30 mouse cellular contexts compared by ENCODE assay signal in the genomic region with DNA sequence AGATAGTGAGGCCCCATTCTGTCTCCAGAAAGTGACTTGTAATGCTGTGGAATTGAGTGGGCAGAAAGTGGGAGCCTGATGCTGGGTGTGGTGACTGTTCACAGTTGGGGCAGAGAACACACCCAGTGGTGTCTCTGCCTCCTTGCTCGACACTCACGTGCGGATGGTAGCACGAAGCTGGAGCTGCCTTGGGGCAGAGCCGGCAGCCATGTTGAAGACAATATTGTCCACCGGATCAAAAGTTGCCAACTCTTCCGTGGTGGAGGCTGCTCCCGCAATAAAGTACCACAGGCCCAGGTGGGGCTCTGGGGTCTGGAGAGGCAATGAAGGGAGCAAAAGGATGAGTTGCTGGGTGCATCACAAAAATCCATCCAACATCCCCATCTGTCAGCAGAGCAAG. TPM values are rescaled to one million over a fixed set of nuclear protein-coding genes. Genes with fewer than 3 reads are reported as not detected.
DNase-seq lines count a peak whose midpoint lies in the region; ATAC-seq and TF ChIP-seq lines count a peak whose summit lies in the region.
"Had no signal": no experiment of that assay in that cellular context is flagged by ENCODE, and none has a peak within 500 bp of the region (broad histone marks: within the 10 kb centered on the region; RNA-seq: fewer than 3 reads in every experiment).

No protein-coding gene starts in this region.

- ATAC-seq in kidney, postnatal 0 days (replicated peaks; ENCODE audit: low FRiP score, low read depth): no peak
- no peak for ATAC-seq in liver, embryonic 12.5 days
- no peak for ATAC-seq in liver, postnatal 0 days
- ATAC-seq: forebrain, embryonic 13.5 days; inflammation-experienced regulatory T-cells, adult 6 months; midbrain, embryonic 15.5 days; Patski had no signal

- peak; percentile 90 for DNase-seq in heart, adult 11 months
- no peak for DNase-seq in heart, adult 8-10 months (ENCODE audit: low spot score)
- no peak for DNase-seq in kidney, postnatal 0 days (ENCODE audit: low spot score)
- no peak for DNase-seq in kidney, postnatal 25 days
- DNase-seq in liver, postnatal 0 days: no peak
- DNase-seq in thymus, postnatal 0 days (ENCODE audit: low spot score): no peak
- DNase-seq in gastrocnemius, adult 18-20 months (ENCODE audit: low spot score): no peak
- DNase-seq: adrenal gland, postnatal 10 days; cerebellum, adult 11 months; cerebellum, postnatal 10 days; gastrocnemius, postnatal 25 days; heart, adult 18-20 months; heart, postnatal 4 days; layer of hippocampus, postnatal 36 days; right cerebral cortex, postnatal 25 days; thymus, postnatal 14 days had no signal

- no peak overlapping the region for H3K4me3 ChIP-seq in kidney, postnatal 0 days (replicated peaks; ENCODE audit: low read depth, low read length)
- H3K4me3 ChIP-seq in liver, embryonic 12.5 days: peak overlapping the region; percentile 41
- H3K4me3 ChIP-seq in liver, postnatal 0 days (ENCODE audit: low read depth, low read length): peak overlapping the region; percentile 36
- H3K4me3 ChIP-seq: forebrain, embryonic 13.5 days; heart, embryonic 12.5 days; hindbrain, embryonic 15.5 days; limb, embryonic 10.5 days; limb, embryonic 15.5 days; midbrain, embryonic 15.5 days; stomach, embryonic 15.5 days had no signal

- 92% methylated on average over 8 of the region's 8 CpGs for WGBS in kidney, postnatal 0 days
- 71% methylated on average over 8 of the region's 8 CpGs for WGBS in liver, embryonic 12.5 days (ENCODE audit: insufficient replicate concordance)
- 62% methylated on average over 8 of the region's 8 CpGs for WGBS in liver, postnatal 0 days (ENCODE audit: insufficient replicate concordance)

- no peak overlapping the region for H3K4me2 ChIP-seq in kidney, postnatal 0 days (ENCODE audit: low read length)
- H3K4me2 ChIP-seq in liver, embryonic 12.5 days: peak overlapping the region; percentile 47
- H3K4me2 ChIP-seq in liver, postnatal 0 days (ENCODE audit: low read depth, low read length): peak overlapping the region; percentile 64
- H3K4me2 ChIP-seq: forebrain, embryonic 13.5 days; heart, embryonic 12.5 days; hindbrain, embryonic 15.5 days; limb, embryonic 15.5 days; midbrain, embryonic 15.5 days; stomach, embryonic 15.5 days had no signal

- TF ChIP-seq EP300 in liver, postnatal 0 days (IDR thresholded peaks at IDR 0.05; ENCODE audit: low read depth): no peak

- no peak overlapping the region for H3K9ac ChIP-seq in kidney, postnatal 0 days (ENCODE audit: low read depth, low read length)
- peak overlapping the region; percentile 9; the same call in 1 of the 2 replicates for H3K9ac ChIP-seq in liver, embryonic 12.5 days
- H3K9ac ChIP-seq in liver, postnatal 0 days (replicated peaks): peak overlapping the region; percentile 46; the same call in 1 of the 2 replicates
- H3K9ac ChIP-seq: forebrain, embryonic 13.5 days; heart, embryonic 12.5 days; hindbrain, embryonic 15.5 days; limb, embryonic 15.5 days; midbrain, embryonic 15.5 days; stomach, embryonic 15.5 days had no signal

- H3K9me3 ChIP-seq in kidney, postnatal 0 days (replicated peaks; ENCODE audit: low read length): no peaks in the 10 kb centered on the region
- no peaks in the 10 kb centered on the region for H3K9me3 ChIP-seq in liver, embryonic 12.5 days (replicated peaks)
- H3K9me3 ChIP-seq in liver, postnatal 0 days (ENCODE audit: low read length): no peaks in the 10 kb centered on the region
- H3K9me3 ChIP-seq: forebrain, embryonic 13.5 days; heart, embryonic 12.5 days; hindbrain, embryonic 15.5 days; limb, embryonic 10.5 days; limb, embryonic 15.5 days; midbrain, embryonic 10.5 days; midbrain, embryonic 15.5 days; stomach, embryonic 15.5 days had no signal

- no peaks in the 10 kb centered on the region for H3K27me3 ChIP-seq in kidney, postnatal 0 days (ENCODE audit: insufficient read depth, low read length)
- no peaks in the 10 kb centered on the region for H3K27me3 ChIP-seq in liver, embryonic 12.5 days (replicated peaks)
- H3K27me3 ChIP-seq in liver, postnatal 0 days (ENCODE audit: insufficient read depth, low read length): no peaks in the 10 kb centered on the region
- H3K27me3 ChIP-seq: forebrain, embryonic 13.5 days; heart, embryonic 12.5 days; hindbrain, embryonic 15.5 days; limb, embryonic 15.5 days; midbrain, embryonic 15.5 days; Patski; stomach, embryonic 15.5 days had no signal

- peaks cover 15% of the 10 kb centered on the region for H3K4me1 ChIP-seq in kidney, postnatal 0 days (replicated peaks; ENCODE audit: insufficient read depth, low read length)
- peaks cover 39% of the 10 kb centered on the region for H3K4me1 ChIP-seq in liver, embryonic 12.5 days
- peaks cover 20% of the 10 kb centered on the region for H3K4me1 ChIP-seq in liver, postnatal 0 days (ENCODE audit: insufficient read depth)

- TF ChIP-seq CTCF in kidney, postnatal 0 days (IDR thresholded peaks at IDR 0.05; ENCODE audit: low read depth): no peak
- TF ChIP-seq CTCF in liver, postnatal 0 days (IDR thresholded peaks at IDR 0.05; ENCODE audit: low read depth): no peak

- peak overlapping the region; percentile 31 for H3K27ac ChIP-seq in kidney, postnatal 0 days
- peak overlapping the region; percentile 39 for H3K27ac ChIP-seq in liver, embryonic 12.5 days
- H3K27ac ChIP-seq in liver, postnatal 0 days (ENCODE audit: low read depth): peak overlapping the region; percentile 66
- H3K27ac ChIP-seq: forebrain, embryonic 13.5 days; hindbrain, embryonic 15.5 days; limb, embryonic 10.5 days; limb, embryonic 15.5 days; macrophage; midbrain, embryonic 10.5 days; midbrain, embryonic 15.5 days; stomach, embryonic 15.5 days had no signal

- H3K36me3 ChIP-seq in kidney, postnatal 0 days (ENCODE audit: insufficient read depth, low read length): peaks cover 11% of the 10 kb centered on the region; the same call in 1 of the 2 replicates
- peaks cover 34% of the 10 kb centered on the region for H3K36me3 ChIP-seq in liver, embryonic 12.5 days
- peaks cover 15% of the 10 kb centered on the region for H3K36me3 ChIP-seq in liver, postnatal 0 days (replicated peaks; ENCODE audit: insufficient read depth, low read length)
- H3K36me3 ChIP-seq: midbrain, embryonic 15.5 days had no signal

RNA-seq across cellular contexts. Expression of gene Apom, which starts 0.8 kb away (rescaled TPM):
- total RNA-seq in heart, adult 8-10 months (2022): under 1 TPM in 1 of 4 experiments, not detected in 3; 0.26 TPM
- polyA plus RNA-seq in kidney, postnatal 0 days (2015; fragmentation: Nextera tagmentation; extraction: Ambion mirVana): 59.6 and 64.2 TPM in 2 replicates
- 482 and 508 TPM in 2 replicates for polyA plus RNA-seq in liver, embryonic 12.5 days (2016; fragmentation: Nextera tagmentation; extraction: Ambion mirVana)
- polyA plus RNA-seq in liver, postnatal 0 days (2015; fragmentation: Nextera tagmentation; extraction: Ambion mirVana): 1,209 and 1,216 TPM in 2 replicates
- 0.18 and 0.21 TPM in 2 replicates for polyA plus RNA-seq in thymus, postnatal 0 days (2015; fragmentation: Nextera tagmentation; extraction: Ambion mirVana)
- not detected for total RNA-seq in gastrocnemius, adult 18-20 months (2021)
- total RNA-seq: common myeloid progenitor, adult 5-6 weeks; gastrocnemius, postnatal 25 days; heart, adult 18-20 months; heart, postnatal 4 days; layer of hippocampus, postnatal 36 days had no signal
- polyA plus RNA-seq: embryonic facial prominence, embryonic 14.5 days; inflammation-experienced regulatory T-cells, adult 6 months; macrophage had no signal

RNA-seq across cellular contexts. Expression of gene Bag6, which starts 3.9 kb away (rescaled TPM):
- 100 to 1,000 TPM; 233 to 266 (median 242) TPM for total RNA-seq in heart, adult 8-10 months (2022)
- 46.0 and 50.2 TPM in 2 replicates for polyA plus RNA-seq in kidney, postnatal 0 days (2015; fragmentation: Nextera tagmentation; extraction: Ambion mirVana)
- 29.1 and 35.5 TPM in 2 replicates for polyA plus RNA-seq in liver, embryonic 12.5 days (2016; fragmentation: Nextera tagmentation; extraction: Ambion mirVana)
- 16.5 and 19.7 TPM in 2 replicates for polyA plus RNA-seq in liver, postnatal 0 days (2015; fragmentation: Nextera tagmentation; extraction: Ambion mirVana)
- polyA plus RNA-seq in thymus, postnatal 0 days (2015; fragmentation: Nextera tagmentation; extraction: Ambion mirVana): 42.3 and 48.0 TPM in 2 replicates
- total RNA-seq in gastrocnemius, adult 18-20 months (2021): 100 to 1,000 TPM; 233 to 265 TPM

RNA-seq across cellular contexts. Expression of gene D17H6S53E, which starts 4.9 kb away (rescaled TPM):
- total RNA-seq in heart, adult 8-10 months (2022): 10 to 100 TPM; 27.8 to 33.4 (median 30.3) TPM
- polyA plus RNA-seq in kidney, postnatal 0 days (2015; fragmentation: Nextera tagmentation; extraction: Ambion mirVana): 10.5 and 11.9 TPM in 2 replicates
- 3.7 and 4.3 TPM in 2 replicates for polyA plus RNA-seq in liver, embryonic 12.5 days (2016; fragmentation: Nextera tagmentation; extraction: Ambion mirVana)
- 4.4 and 4.8 TPM in 2 replicates for polyA plus RNA-seq in liver, postnatal 0 days (2015; fragmentation: Nextera tagmentation; extraction: Ambion mirVana)
- polyA plus RNA-seq in thymus, postnatal 0 days (2015; fragmentation: Nextera tagmentation; extraction: Ambion mirVana): 11.2 and 14.7 TPM in 2 replicates
- 10 to 100 TPM; 12.6 to 16.6 TPM for total RNA-seq in gastrocnemius, adult 18-20 months (2021)

RNA-seq across cellular contexts. Expression of gene Csnk2b, which starts 9.2 kb away (rescaled TPM):
- total RNA-seq in heart, adult 8-10 months (2022): 100 to 1,000 TPM; 152 to 184 (median 155) TPM
- polyA plus RNA-seq in kidney, postnatal 0 days (2015; fragmentation: Nextera tagmentation; extraction: Ambion mirVana): 300 and 312 TPM in 2 replicates
- polyA plus RNA-seq in liver, embryonic 12.5 days (2016; fragmentation: Nextera tagmentation; extraction: Ambion mirVana): 187 and 192 TPM in 2 replicates
- polyA plus RNA-seq in liver, postnatal 0 days (2015; fragmentation: Nextera tagmentation; extraction: Ambion mirVana): 120 and 131 TPM in 2 replicates
- 348 and 353 TPM in 2 replicates for polyA plus RNA-seq in thymus, postnatal 0 days (2015; fragmentation: Nextera tagmentation; extraction: Ambion mirVana)
- 100 to 1,000 TPM; 176 to 183 TPM for total RNA-seq in gastrocnemius, adult 18-20 months (2021)

RNA-seq across cellular contexts. Expression of gene Gpank1, which starts 9.8 kb away (rescaled TPM):
- total RNA-seq in heart, adult 8-10 months (2022): 10 to 100 TPM in 1 of 4 experiments, 1 to 10 TPM in 3; 6.6 to 10.2 (median 8.2) TPM
- 14.6 and 15.2 TPM in 2 replicates for polyA plus RNA-seq in kidney, postnatal 0 days (2015; fragmentation: Nextera tagmentation; extraction: Ambion mirVana)
- polyA plus RNA-seq in liver, embryonic 12.5 days (2016; fragmentation: Nextera tagmentation; extraction: Ambion mirVana): 16.5 and 19.6 TPM in 2 replicates
- polyA plus RNA-seq in liver, postnatal 0 days (2015; fragmentation: Nextera tagmentation; extraction: Ambion mirVana): 8.1 and 9.6 TPM in 2 replicates
- 26.9 and 31.2 TPM in 2 replicates for polyA plus RNA-seq in thymus, postnatal 0 days (2015; fragmentation: Nextera tagmentation; extraction: Ambion mirVana)
- total RNA-seq in gastrocnemius, adult 18-20 months (2021): 1 to 10 TPM; 8.7 to 9.0 TPM

Comparison
In these comparisons a context has a peak if more than half of its experiments do, and no peak if none do; other contexts are left out.
1. RNA of gene Apom, which starts 0.8 kb away (polyA plus RNA-seq): 1,209 to 1,216 TPM in liver, postnatal 0 days, 482 to 508 TPM in liver, embryonic 12.5 days and 59.6 to 64.2 TPM in kidney, postnatal 0 days; 0.18 to 0.21 TPM in thymus, postnatal 0 days; every median in the first group is over 10 times any median in the second.
2. Peak in every context shown above with its lines, with median percentiles within 50 percentile points of each other: H3K27ac ChIP-seq.